ENCODE assay signal across 8 mouse cellular contexts in the genomic region with DNA sequence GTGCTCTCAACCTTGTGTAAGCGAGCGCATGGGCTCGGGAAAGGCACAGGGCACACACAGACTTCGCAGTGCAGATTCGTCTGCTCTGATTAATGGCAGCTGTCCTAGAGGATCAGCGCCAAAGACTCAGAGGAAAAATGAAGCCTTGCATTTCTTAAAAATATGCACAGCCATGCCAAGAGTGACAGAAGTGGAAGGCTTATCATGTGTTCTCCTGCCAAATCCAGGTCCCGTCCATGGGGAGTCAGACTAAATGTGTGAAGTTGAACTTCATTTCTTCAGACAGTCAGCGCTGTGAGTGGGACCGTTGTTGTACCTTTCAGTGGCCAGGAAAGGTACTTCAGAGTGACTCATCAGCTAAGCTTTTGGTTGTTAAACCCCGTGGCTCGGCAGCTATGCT. TPM values are rescaled to one million over a fixed set of nuclear protein-coding genes. Genes with fewer than 3 reads are reported as not detected.
DNase-seq lines count a peak whose midpoint lies in the region; ATAC-seq lines count a peak whose summit lies in the region.

No protein-coding gene starts in this region.

- H3K27ac ChIP-seq in intestine, embryonic 14.5 days (ENCODE audit: low read depth): peak overlapping the region; percentile 59; the same call in 1 of the 2 replicates

- H3K4me1 ChIP-seq in intestine, embryonic 14.5 days (replicated peaks; ENCODE audit: control insufficient read depth, insufficient read depth, low read length): peaks cover 51% of the 10 kb centered on the region

- peak; percentile 48; the same call in 1 of the 2 replicates for ATAC-seq in intestine, embryonic 14.5 days (replicated peaks; ENCODE audit: low FRiP score, low TSS enrichment, low read depth)
- no peak for ATAC-seq in inflammation-experienced regulatory T-cells, adult 6 months

- WGBS in intestine, embryonic 14.5 days: 28% methylated on average over 11 of the region's 11 CpGs

- H3K9me3 ChIP-seq in intestine, embryonic 14.5 days (ENCODE audit: control insufficient read depth, low read length): no peaks in the 10 kb centered on the region

- DNase-seq in kidney, postnatal 10 days: peak; percentile 48
- DNase-seq in kidney, adult 11 months: no peak
- DNase-seq in adipocyte (ENCODE audit: low spot score) (peak; percentile 75), MN1 (ENCODE audit: low spot score) (no peak)
- peak; percentile 38 to 54 for DNase-seq in cerebellum, postnatal 36 days
- peak; percentile 65 for DNase-seq in intestine, embryonic 14.5 days (ENCODE audit: low spot score)
- DNase-seq in thymus, postnatal 25 days: no peak

- H3K27me3 ChIP-seq in intestine, embryonic 14.5 days (replicated peaks; ENCODE audit: control insufficient read depth, insufficient read depth, low read length): no peaks in the 10 kb centered on the region

- no peak overlapping the region for H3K9ac ChIP-seq in intestine, embryonic 14.5 days (ENCODE audit: low read length)

- H3K4me2 ChIP-seq in intestine, embryonic 14.5 days (ENCODE audit: low read length): peak overlapping the region; percentile 25; the same call in 1 of the 2 replicates

- H3K4me3 ChIP-seq in intestine, embryonic 14.5 days (ENCODE audit: low read depth, low read length): no peak overlapping the region

- peaks cover 6% of the 10 kb centered on the region; the same call in 1 of the 2 replicates for H3K36me3 ChIP-seq in intestine, embryonic 14.5 days (ENCODE audit: control insufficient read depth, insufficient read depth, low read length)

RNA-seq across cellular contexts. Expression of a gene that starts 7.9 kb away (rescaled TPM):
- polyA plus RNA-seq in intestine, embryonic 14.5 days (2014; fragmentation: Nextera tagmentation; extraction: Ambion mirVana): 266 and 283 TPM in 2 replicates
- polyA plus RNA-seq in inflammation-experienced regulatory T-cells, adult 6 months (2017; shearing (Covaris generic)): 1 to 10 TPM; 1.4 to 4.7 (median 2.2) TPM

Comparison
In these comparisons a context has a peak if more than half of its experiments do, and no peak if none do; other contexts are left out.
1. DNase-seq: peak in kidney, postnatal 10 days (single experiment), adipocyte (single experiment), cerebellum, postnatal 36 days (2 of 2) and intestine, embryonic 14.5 days (single experiment); none in kidney, adult 11 months (single experiment), thymus, postnatal 25 days (single experiment) and MN1 (single experiment).
2. RNA of a gene that starts 7.9 kb away (polyA plus RNA-seq): 266 to 283 TPM in intestine, embryonic 14.5 days; 1.4 to 4.7 TPM in inflammation-experienced regulatory T-cells, adult 6 months; every median in the first group is over 10 times any median in the second.